Mouse (Mus musculus) small intestine, adult 2 months (tissue): ENCODE data around the gene D430041D05Rik. TPM values are rescaled to one million over a fixed set of nuclear protein-coding genes. Genes with fewer than 3 reads are reported as not detected.

ENCODE experiments used
- H3K27ac ChIP-seq: fragments of 200-500 bp; 2 replicates; pipeline ENCODE4 v1.5.1; 2012; ENCODE audit warnings: low read depth, low read length, control low read depth, inconsistent platforms; ENCODE audit not compliant: insufficient read depth
- H3K27me3 ChIP-seq: fragments of 200-500 bp; 2 replicates; pipeline ENCODE4 v1.6.1; 2012; ENCODE audit warnings: mild to moderate bottlenecking, moderate library complexity, low read length, inconsistent platforms; ENCODE audit not compliant: control insufficient read depth, insufficient read depth
- H3K36me3 ChIP-seq: fragments of 200-500 bp; 2 replicates; pipeline ENCODE4 v1.6.1; 2012; ENCODE audit warnings: mild to moderate bottlenecking, low read length, control low read depth, inconsistent platforms; ENCODE audit not compliant: control insufficient read depth, insufficient read depth
- H3K4me1 ChIP-seq: fragments of 200-500 bp; 2 replicates; pipeline ENCODE4 v1.6.1; 2012; ENCODE audit warnings: low read length, inconsistent platforms, mixed read lengths; ENCODE audit not compliant: control insufficient read depth, insufficient read depth, insufficient read length
- H3K4me3 ChIP-seq: fragments of 200-500 bp; 2 replicates; pipeline ENCODE4 v1.5.1; 2012; ENCODE audit warnings: low read depth, mild to moderate bottlenecking, control low read depth, inconsistent platforms, low read length, moderate library complexity
- CTCF ChIP-seq: fragments of 200-500 bp; IDR thresholded peaks from 2 replicates; pipeline ENCODE4 v1.5.1; 2012; ENCODE audit warnings: low read depth, mild to moderate bottlenecking, control low read depth, inconsistent platforms, low read length, moderate library complexity, mixed read lengths; ENCODE audit not compliant: insufficient replicate concordance, insufficient read length; ENCODE audit errors: extremely low read depth
- POLR2A ChIP-seq: fragments of 200-500 bp; IDR thresholded peaks from 2 replicates; pipeline ENCODE4 v1.6.1; 2012; ENCODE audit warnings: low read depth, mild to moderate bottlenecking, control low read depth, inconsistent platforms, low read length, moderate library complexity
- WGBS: fragments of 180-500 bp; shearing (Covaris S2); methylation state at CpG from one replicate; pipeline ENCODE4 v1.1.7; 2018; 5-methylcytosine and 5-hydroxymethylcytosine counted together
- polyA plus RNA-seq: library from polyadenylated mRNA; depleted of rRNA; stranded (reverse); fragments of >200 nt; gene quantifications from 2 replicates; pipeline ENCODE4 v1.2.3, GENCODE M21; 2012; rRNA removed

The D430041D05Rik gene
- polyA plus RNA-seq, 1 experiment = not detected

DNA sequence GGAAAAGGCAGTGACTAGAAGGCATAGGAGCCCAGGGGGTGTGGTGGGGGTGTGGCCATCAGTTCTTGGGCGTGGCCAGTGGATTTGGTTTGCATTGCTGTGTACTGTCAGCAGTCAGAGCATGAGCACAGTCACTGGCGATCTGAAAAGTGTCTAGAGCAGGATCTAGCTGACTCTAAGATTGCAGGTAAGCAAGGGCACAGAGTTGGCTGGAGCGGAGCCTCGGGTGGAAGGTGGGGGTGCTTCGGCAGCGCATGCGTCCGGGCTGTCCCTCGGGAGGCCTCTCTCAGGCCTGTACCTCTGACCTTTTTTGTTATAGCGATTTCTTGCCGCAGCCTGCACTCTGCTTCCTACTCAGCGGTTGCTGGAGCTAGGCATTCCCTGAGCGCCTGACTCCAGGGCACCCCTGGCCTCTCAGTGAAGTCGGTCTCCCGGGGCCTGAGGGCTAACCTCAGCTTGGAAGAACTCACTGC is 315.0 kb downstream of the D430041D05Rik start, which contains the start of gene Cd59a:
TSS of gene Cd59a (plus strand) at position 61 of the 473 bp plus-strand sequence.
- H3K36me3 ChIP-seq = no peaks in the 10 kb centered on the region
- WGBS = 4% methylated on average over 15 of the region's 15 CpGs
- 0 out of 2 replicates have a peak within 1 kb of the TSS, but pooled peaks have one; percentile 4 for H3K27ac ChIP-seq
- H3K4me3 ChIP-seq = peak within 1 kb of the TSS; percentile 57
- TF ChIP-seq CTCF (no peak), POLR2A (no peak)
- H3K4me1 ChIP-seq = peaks cover 4% of the 10 kb centered on the region; the same call in 1 of the 2 replicates
- no peaks in the 10 kb centered on the region for H3K27me3 ChIP-seq

DNA sequence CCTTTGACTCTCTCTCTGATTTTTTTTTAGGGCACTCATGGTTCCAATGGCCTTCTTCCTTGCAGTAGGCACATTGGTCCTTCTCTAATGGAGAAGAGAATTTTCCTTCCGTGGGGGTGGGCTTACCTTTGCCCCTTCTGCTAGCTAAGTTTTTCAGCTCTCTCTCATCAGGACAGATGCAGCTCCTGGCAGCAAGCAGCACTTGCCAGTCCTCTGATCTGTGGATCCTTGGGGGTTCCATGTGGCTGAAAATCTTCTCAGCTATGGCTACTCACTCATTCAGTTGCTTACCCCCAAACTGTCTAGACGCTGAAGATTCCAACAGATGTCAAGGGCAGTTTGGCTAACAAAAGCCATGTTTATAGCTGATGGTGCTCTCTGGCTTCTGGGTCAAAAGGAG is 317.5 kb downstream of the D430041D05Rik start:
- H3K36me3 ChIP-seq = no peaks in the 10 kb centered on the region
- TF ChIP-seq CTCF (no peak), POLR2A (no peak)
- no peaks in the 10 kb centered on the region for H3K27me3 ChIP-seq
- 82% methylated on average over 2 of the region's 2 CpGs for WGBS
- no peak overlapping the region for H3K27ac ChIP-seq
- peaks cover 2% of the 10 kb centered on the region; the same call in 1 of the 2 replicates for H3K4me1 ChIP-seq
- H3K4me3 ChIP-seq = no peak overlapping the region

Other genes starting within 250 kb of the D430041D05Rik start
- gene Hipk3, start 83.4 kb upstream of the D430041D05Rik start, polyA plus RNA-seq = 7.0 and 9.8 TPM in 2 replicates
- gene Cstf3, start 179.5 kb upstream of the D430041D05Rik start, polyA plus RNA-seq = 0.77 and 2.4 TPM in 2 replicates